Mouse (Mus musculus): ENCODE results near the gene Smg9. TPM values are rescaled to one million over a fixed set of nuclear protein-coding genes. Genes with fewer than 3 reads are reported as not detected.
A peak's percentile ranks its signal among the peaks of the same experiment; 100 is the strongest.

Smg9 gene
- total RNA-seq, 2 experiments from 2014 or later = 26.3 to 41.2 TPM

DNA sequence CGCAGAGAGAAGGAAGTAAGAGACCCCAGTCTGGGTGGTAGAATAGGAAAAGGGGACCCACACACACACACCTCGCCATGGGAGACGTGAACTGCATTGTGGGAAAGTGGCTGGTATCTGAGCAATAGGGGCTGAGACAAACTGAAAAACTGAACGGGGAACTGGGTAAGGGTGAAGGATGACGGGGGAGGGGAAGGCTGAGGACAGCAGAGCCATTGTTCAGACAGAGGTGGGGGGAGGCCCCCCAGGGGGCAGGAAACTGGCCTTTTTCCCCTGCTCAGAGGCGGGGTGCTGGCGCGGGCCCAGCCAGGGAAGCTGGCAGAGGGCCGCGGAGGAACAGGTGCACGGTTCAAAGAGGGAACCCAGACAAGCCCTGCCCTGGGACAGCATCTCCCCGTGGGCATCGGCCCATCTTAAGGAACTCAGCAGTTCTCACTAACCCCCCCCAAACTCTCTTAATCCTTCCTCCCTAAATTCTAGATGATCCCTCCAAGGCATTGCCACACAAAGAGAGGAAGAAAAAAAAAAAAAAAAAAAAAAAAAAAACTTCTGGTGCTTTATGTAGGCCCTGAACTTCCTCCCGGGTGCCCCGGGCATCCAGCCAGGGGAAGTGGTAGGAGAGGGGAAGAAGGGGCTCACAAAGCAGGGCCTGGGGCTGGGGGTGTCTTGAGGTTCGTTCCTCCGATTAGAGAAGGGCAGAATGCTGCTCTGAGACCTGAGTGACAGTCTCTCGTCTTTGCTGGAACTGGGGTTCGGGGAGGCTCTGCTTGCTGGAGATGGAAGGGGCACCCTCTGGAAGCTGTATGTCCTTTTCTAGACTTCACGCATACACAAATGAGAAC, 25.7 kb upstream of the Smg9 start:
- peak; percentile 4 for ATAC-seq (replicated peaks; ENCODE audit: low FRiP score, low TSS enrichment, poor library complexity, severe bottlenecking)

DNA sequence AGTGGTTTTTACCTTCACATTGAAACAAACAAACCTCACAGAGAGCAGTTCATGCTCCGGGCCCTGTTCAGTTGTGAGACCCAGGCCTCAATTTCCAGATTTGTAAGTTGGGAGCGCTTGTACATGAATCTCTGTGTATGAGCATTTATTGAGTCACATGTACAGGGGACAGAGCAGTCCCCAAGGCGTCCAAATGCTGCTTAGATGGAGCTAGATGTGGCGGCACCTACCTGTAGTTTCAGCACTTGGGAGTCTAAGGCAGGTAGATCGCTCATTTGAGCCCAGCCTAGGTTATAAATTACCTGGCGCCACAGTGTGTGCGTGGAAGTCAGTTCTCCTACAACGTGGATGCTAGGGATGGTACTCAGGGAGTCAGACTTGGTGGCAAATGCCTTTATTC, 23.0 kb upstream of the Smg9 start:
- ATAC-seq (replicated peaks; ENCODE audit: low FRiP score, low TSS enrichment, poor library complexity, severe bottlenecking) = no peak

DNA sequence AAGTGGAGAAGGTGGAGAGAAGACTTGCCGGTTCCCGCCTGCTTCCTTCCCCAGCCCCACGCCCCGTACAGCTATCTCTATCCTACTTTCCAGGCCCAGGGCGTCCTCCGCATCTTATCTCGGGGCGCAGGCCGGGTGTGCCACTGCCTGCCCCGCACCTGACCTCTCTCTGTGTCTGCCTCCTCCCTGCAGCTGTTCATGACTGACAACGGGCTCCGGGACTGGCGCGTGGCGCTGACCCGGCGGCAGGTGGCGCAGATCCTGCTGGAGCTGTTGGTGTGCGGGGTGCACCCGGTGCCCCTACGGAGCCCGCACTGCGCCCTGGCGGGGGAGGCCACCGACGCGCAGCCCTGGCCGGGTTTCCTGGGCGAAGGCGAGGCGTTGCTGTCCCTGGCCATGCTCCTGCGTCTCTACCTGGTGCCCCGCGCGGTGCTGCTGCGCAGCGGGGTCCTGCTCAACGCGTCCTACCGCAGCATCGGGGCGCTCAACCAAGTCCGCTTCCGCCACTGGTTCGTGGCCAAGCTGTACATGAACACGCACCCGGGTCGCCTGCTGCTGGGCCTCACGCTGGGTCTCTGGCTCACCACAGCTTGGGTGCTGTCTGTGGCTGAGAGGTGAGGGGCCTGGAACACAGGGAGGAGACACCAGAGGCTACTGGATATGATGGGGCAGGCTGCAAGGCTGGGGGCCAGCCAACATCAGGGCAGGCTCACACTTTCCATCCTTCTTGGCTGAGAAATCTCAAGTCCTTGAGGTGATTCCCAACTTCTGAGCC, 22.1 kb upstream of the Smg9 start:
- ATAC-seq (replicated peaks; ENCODE audit: low FRiP score, low TSS enrichment, poor library complexity, severe bottlenecking) = peak; percentile 89

GRCm38 (mm10) chr7:24378049-24378701, 21.2 kb upstream of the Smg9 start:
- ATAC-seq (replicated peaks; ENCODE audit: low FRiP score, low TSS enrichment, poor library complexity, severe bottlenecking) = no peak

GRCm38 (mm10) chr7:24379934-24380333, 19.5 kb upstream of the Smg9 start:
- ATAC-seq (replicated peaks; ENCODE audit: low FRiP score, low TSS enrichment, poor library complexity, severe bottlenecking) = no peak

DNA sequence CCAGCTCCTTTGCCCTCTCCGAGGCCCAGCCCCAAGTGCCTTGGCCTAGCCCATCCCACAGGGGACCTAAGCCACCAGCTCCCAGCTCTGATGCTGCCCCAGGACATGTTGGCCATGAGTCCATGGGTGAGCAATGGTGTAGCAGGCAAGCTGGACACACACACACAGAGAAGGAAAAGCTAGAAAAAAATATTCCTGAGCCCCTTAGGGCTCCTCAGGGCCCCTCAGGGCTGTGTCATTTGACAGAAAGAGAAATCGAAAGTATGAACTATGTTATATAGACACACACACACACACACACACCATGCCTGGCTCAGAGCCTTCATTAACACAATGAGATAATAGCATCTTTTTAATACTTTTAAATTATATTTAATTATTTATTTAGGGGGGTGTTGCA, 19.0 kb upstream of the Smg9 start:
- no peak for ATAC-seq (replicated peaks; ENCODE audit: low FRiP score, low TSS enrichment, poor library complexity, severe bottlenecking)

DNA sequence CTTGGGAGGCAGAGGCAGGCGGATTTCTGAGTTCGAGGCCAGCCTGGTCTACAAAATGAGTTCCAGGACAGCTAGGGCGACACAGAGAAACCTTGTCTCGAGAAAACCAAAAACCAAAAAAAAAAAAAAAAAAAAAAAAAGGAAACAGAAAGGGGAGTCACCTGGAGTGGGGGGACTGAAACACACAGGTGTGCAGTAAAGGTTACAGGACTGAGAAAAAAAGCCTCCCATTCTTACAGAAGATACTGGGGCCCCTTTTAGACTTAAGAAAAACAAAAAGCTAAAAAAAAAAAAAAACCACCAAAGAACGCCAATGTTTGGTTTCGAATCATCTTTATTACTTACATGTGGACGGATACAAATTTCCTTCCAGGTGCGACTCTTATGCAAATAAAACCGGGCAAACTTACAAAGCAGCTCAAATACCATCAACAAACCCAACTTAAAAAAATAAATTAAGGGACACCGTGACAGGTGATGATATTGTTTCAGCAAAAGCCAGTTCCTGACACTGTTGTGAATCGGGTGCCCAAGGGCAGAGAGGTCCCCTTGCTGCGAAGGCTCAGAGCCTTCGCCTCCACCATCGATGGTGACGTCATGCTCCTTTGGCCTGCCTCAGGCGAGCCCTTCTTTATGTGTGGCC, 16.6 kb upstream of the Smg9 start:
- ATAC-seq (replicated peaks; ENCODE audit: low FRiP score, low TSS enrichment, poor library complexity, severe bottlenecking) = no peak

GRCm38 (mm10) chr7:24384070-24384469, 15.3 kb upstream of the Smg9 start:
- peak; percentile 38 for ATAC-seq (replicated peaks; ENCODE audit: low FRiP score, low TSS enrichment, poor library complexity, severe bottlenecking)

DNA sequence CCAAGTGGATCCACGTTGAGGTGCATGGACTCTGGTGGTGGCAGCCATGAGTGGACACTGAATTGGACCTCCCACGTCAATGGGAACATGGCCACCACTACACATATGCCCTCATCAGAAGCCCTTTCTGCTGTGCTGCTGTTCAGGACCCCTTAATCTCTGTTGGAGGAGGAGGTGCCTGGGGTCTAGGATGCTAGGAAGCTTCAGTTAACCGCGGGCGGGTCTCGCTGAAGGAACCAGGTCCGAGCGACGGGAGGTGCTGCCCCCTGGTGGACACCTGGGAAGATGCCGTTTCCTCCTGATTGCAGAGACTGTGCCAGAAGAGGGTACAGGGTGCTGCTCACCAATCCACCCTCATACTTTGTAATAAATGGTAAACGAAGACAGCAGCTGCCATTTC, 14.6 kb upstream of the Smg9 start:
- ATAC-seq (replicated peaks; ENCODE audit: low FRiP score, low TSS enrichment, poor library complexity, severe bottlenecking) = no peak

DNA sequence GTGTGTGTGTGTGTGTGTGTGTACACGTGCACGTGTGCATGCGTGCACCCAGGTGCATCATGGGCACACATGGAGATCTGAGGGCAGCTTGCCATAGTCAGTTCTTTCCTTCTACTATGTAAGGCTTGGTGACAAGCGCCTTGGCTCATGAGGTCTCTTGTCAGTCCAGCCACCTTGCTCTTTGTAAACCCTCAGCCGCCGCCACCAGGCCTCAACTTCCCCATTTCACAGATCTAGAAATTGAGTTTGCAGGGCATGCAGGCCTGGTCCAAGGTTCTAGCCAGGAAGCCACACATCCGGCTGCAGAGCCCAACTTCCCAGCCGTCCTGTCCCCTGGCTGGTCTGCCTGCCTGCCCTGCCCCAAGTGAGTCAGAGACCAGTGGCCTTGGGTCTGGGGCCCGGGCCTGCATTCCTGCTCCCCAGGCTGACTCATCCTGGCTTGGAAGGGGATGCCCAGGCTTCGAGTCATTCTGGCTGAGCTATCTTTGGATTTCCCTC, 12.3 kb upstream of the Smg9 start:
- ATAC-seq (replicated peaks; ENCODE audit: low FRiP score, low TSS enrichment, poor library complexity, severe bottlenecking) = no peak

DNA sequence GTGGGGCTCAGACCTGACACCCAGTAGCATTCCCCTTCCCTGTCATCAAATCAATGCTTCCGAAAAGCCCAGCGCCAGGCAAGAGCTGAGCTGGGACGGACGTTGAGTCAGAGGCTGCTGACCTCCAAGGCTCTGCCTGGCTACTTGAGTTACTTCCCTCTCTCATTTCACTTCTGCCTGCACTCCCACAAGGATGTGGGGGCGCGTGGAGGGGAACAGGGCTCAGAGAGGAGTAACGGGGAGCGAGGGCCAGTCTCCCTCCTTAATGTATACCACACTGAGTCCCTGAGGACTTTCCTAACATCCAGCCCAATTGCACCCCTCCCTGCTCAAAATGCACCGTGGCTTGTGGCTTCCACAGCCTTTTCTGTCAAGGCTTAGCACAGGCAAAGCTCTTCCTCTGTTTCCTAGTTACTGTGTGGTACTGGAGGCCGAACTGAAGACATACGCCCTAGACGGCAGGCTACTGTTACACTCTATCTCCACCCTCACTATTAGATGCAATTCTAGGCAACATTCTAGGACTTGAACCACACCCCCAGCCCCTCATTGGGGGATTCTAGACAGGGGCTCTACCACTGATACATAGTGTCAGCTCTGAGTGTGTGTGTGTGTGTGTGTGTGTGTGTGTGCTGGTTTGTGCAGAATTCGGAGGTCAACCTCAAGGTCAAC, 9.8 kb upstream of the Smg9 start:
- no peak for ATAC-seq (replicated peaks; ENCODE audit: low FRiP score, low TSS enrichment, poor library complexity, severe bottlenecking)

- no peak for ATAC-seq (replicated peaks; ENCODE audit: low FRiP score, low TSS enrichment, poor library complexity, severe bottlenecking)
These were observed 8.9 kb upstream of the Smg9 start for GRCm38 (mm10) chr7:24390512-24390911.

DNA sequence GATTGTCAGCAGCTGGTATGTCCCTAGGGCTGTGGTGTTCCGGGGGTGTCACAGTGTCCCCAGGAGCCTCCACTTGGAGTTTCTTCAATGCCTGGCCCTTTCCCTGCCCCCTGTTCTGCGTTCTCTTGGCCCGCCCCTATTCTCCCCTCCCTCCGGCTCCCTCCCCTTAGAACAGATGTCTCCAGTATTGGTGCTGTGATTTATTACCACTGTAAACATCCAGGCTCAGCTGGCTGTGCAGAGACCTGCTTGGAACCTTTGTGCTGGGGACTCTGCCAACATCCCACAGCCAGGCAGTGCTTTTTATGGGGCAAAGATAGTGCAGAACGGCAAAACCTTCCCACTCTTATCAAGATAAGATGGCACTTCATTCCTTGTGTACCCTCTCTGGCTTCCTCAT, 8.3 kb upstream of the Smg9 start:
- ATAC-seq (replicated peaks; ENCODE audit: low FRiP score, low TSS enrichment, poor library complexity, severe bottlenecking) = no peak

GRCm38 (mm10) chr7:24391687-24392086, 7.7 kb upstream of the Smg9 start:
- no peak for ATAC-seq (replicated peaks; ENCODE audit: low FRiP score, low TSS enrichment, poor library complexity, severe bottlenecking)

GRCm38 (mm10) chr7:24394054-24394453, 5.4 kb upstream of the Smg9 start:
- ATAC-seq (replicated peaks; ENCODE audit: low FRiP score, low TSS enrichment, poor library complexity, severe bottlenecking) = peak; percentile 24

- peak; percentile 56 for ATAC-seq (replicated peaks; ENCODE audit: low FRiP score, low TSS enrichment, poor library complexity, severe bottlenecking)
These were observed 4.8 kb upstream of the Smg9 start for GRCm38 (mm10) chr7:24394475-24395161.

- ATAC-seq (replicated peaks; ENCODE audit: low FRiP score, low TSS enrichment, poor library complexity, severe bottlenecking) = peak; percentile 36
These were observed 2.6 kb upstream of the Smg9 start for GRCm38 (mm10) chr7:24396832-24397231.

GRCm38 (mm10) chr7:24398364-24398913, 980 bp upstream of the Smg9 start:
- no peak for ATAC-seq (replicated peaks; ENCODE audit: low FRiP score, low TSS enrichment, poor library complexity, severe bottlenecking)
